10 mouse cellular contexts compared by ENCODE assay signal in the genomic region with DNA sequence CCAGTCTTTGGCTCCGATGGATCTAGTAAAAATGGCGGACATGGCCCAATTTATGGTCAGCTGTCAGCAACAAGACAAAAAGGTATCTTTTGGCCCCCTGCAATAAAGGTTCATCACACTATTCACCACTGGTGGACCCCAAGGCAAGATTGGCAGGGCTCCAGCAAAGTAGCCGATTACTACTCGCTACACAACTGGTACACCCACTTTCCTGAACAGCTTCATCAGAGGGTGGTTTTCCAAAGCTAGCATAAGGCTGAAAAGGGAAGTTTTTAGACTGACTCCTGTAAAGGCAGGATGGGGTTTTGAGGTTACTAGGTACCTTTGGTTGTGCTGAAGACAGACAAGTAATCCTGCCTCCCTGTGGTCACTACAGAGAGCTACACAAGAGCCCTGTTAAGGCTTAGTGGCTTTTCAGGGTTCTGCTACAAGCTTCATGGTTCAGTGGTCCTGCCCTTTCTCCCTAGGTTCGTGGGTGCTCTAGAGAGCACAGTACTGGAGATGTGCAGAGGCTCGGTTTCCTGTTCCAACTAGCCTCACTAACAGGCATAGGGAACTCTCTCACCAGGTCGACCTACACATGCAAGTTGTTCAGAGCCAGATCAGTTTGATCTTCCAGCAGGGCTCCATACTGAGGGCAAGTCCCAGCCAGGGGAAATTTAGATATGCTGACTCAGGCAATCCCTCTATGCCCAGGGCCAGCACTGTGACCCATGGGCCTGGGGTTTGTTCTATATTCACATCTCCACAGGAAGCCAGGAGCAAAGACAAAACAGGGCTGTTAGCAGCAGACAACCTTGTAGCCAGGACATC. TPM values are rescaled to one million over a fixed set of nuclear protein-coding genes. Genes with fewer than 3 reads are reported as not detected.
DNase-seq lines count a peak whose midpoint lies in the region; ATAC-seq and TF ChIP-seq lines count a peak whose summit lies in the region.
"Had no signal": no experiment of that assay in that cellular context is flagged by ENCODE, and none has a peak within 500 bp of the region (broad histone marks: within the 10 kb centered on the region; RNA-seq: fewer than 3 reads in every experiment).

No protein-coding gene starts in this region.

- H3K27me3 ChIP-seq in hindbrain, postnatal 0 days (ENCODE audit: insufficient read depth, low read length) = no peaks in the 10 kb centered on the region
- no peaks in the 10 kb centered on the region for H3K27me3 ChIP-seq in liver, embryonic 15.5 days
- H3K27me3 ChIP-seq: midbrain, embryonic 12.5 days had no signal

- TF ChIP-seq CTCF in hindbrain, postnatal 0 days (IDR thresholded peaks at IDR 0.05; ENCODE audit: low read depth) = peak; percentile 68

- peak; percentile 58 for DNase-seq in embryo, embryonic 10 days (ENCODE audit: low spot score)
- no peak for DNase-seq in embryo, embryonic 9.5 days (ENCODE audit: extremely low spot score)
- DNase-seq in right cerebral cortex, postnatal 10 days (ENCODE audit: low spot score in 2 of 2) = peak; percentile 41 to 56
- no peak for DNase-seq in right cerebral cortex, postnatal 25 days
- DNase-seq in hindbrain, postnatal 0 days (ENCODE audit: low spot score) = peak; percentile 63
- DNase-seq in urinary bladder, postnatal 25 days (ENCODE audit: low spot score) = no peak
- DNase-seq in ovary, postnatal 36 days (ENCODE audit: low spot score) = no peak

- H3K4me1 ChIP-seq in hindbrain, postnatal 0 days (ENCODE audit: insufficient read depth, low read length) = peaks cover 18% of the 10 kb centered on the region
- H3K4me1 ChIP-seq in liver, embryonic 15.5 days (replicated peaks) = peaks cover 74% of the 10 kb centered on the region

- no peak overlapping the region for H3K4me2 ChIP-seq in hindbrain, postnatal 0 days (ENCODE audit: low read depth, low read length)
- peak overlapping the region; percentile 32 for H3K4me2 ChIP-seq in liver, embryonic 15.5 days
- H3K4me2 ChIP-seq: midbrain, embryonic 12.5 days had no signal

- no peak overlapping the region for H3K4me3 ChIP-seq in hindbrain, postnatal 0 days (ENCODE audit: low read length)
- no peak overlapping the region for H3K4me3 ChIP-seq in liver, embryonic 15.5 days (replicated peaks)

- peaks cover 24% of the 10 kb centered on the region for H3K36me3 ChIP-seq in hindbrain, postnatal 0 days (ENCODE audit: insufficient read depth, low read length)
- peaks cover 30% of the 10 kb centered on the region for H3K36me3 ChIP-seq in liver, embryonic 15.5 days (replicated peaks)

- H3K27ac ChIP-seq in hindbrain, postnatal 0 days = no peak overlapping the region
- H3K27ac ChIP-seq in liver, embryonic 15.5 days (replicated peaks) = peak overlapping the region; percentile 74

- WGBS in hindbrain, postnatal 0 days = 78% methylated on average over 7 of the region's 7 CpGs
- WGBS in liver, embryonic 15.5 days (ENCODE audit: insufficient replicate concordance) = 68% methylated on average over 7 of the region's 7 CpGs

- no peak overlapping the region for H3K9ac ChIP-seq in hindbrain, postnatal 0 days (replicated peaks; ENCODE audit: low read length)
- no peak overlapping the region for H3K9ac ChIP-seq in liver, embryonic 15.5 days
- H3K9ac ChIP-seq: midbrain, embryonic 12.5 days had no signal

- no peak for ATAC-seq in hindbrain, postnatal 0 days
- ATAC-seq in liver, embryonic 15.5 days (ENCODE audit: insufficient read depth) = no peak

- no peaks in the 10 kb centered on the region for H3K9me3 ChIP-seq in hindbrain, postnatal 0 days (ENCODE audit: low read length)
- no peaks in the 10 kb centered on the region for H3K9me3 ChIP-seq in liver, embryonic 15.5 days (replicated peaks)
- H3K9me3 ChIP-seq: G1E; midbrain, embryonic 12.5 days had no signal

RNA-seq across cellular contexts. Expression of a gene that starts 4.0 kb away (rescaled TPM):
- 252 and 297 TPM in 2 replicates for total RNA-seq in hindbrain, postnatal 0 days (2014; rRNA removed)
- polyA plus RNA-seq in hindbrain, postnatal 0 days (2015; fragmentation: Nextera tagmentation; extraction: Ambion mirVana) = 403 and 425 TPM in 2 replicates
- 222 and 238 TPM in 2 replicates for polyA plus RNA-seq in liver, embryonic 15.5 days (2015; fragmentation: Nextera tagmentation; extraction: Ambion mirVana)

RNA-seq across cellular contexts. Expression of a gene that starts 4.4 kb away (rescaled TPM):
- total RNA-seq in hindbrain, postnatal 0 days (2014; rRNA removed) = 147 and 174 TPM in 2 replicates
- polyA plus RNA-seq in hindbrain, postnatal 0 days (2015; fragmentation: Nextera tagmentation; extraction: Ambion mirVana) = 222 TPM in 2 replicates
- polyA plus RNA-seq in liver, embryonic 15.5 days (2015; fragmentation: Nextera tagmentation; extraction: Ambion mirVana) = 635 and 803 TPM in 2 replicates

RNA-seq across cellular contexts. Expression of a gene that starts 20.7 kb away (rescaled TPM):
- total RNA-seq in hindbrain, postnatal 0 days (2014; rRNA removed) = 95.2 and 114 TPM in 2 replicates
- 185 and 189 TPM in 2 replicates for polyA plus RNA-seq in hindbrain, postnatal 0 days (2015; fragmentation: Nextera tagmentation; extraction: Ambion mirVana)
- polyA plus RNA-seq in liver, embryonic 15.5 days (2015; fragmentation: Nextera tagmentation; extraction: Ambion mirVana) = 253 and 277 TPM in 2 replicates

RNA-seq across cellular contexts. Expression of a gene that starts 20.8 kb away (rescaled TPM):
- total RNA-seq in hindbrain, postnatal 0 days (2014; rRNA removed) = 38.0 and 39.6 TPM in 2 replicates
- polyA plus RNA-seq in hindbrain, postnatal 0 days (2015; fragmentation: Nextera tagmentation; extraction: Ambion mirVana) = 198 and 200 TPM in 2 replicates
- 76.2 and 79.0 TPM in 2 replicates for polyA plus RNA-seq in liver, embryonic 15.5 days (2015; fragmentation: Nextera tagmentation; extraction: Ambion mirVana)

RNA-seq across cellular contexts. Expression of a gene that starts 26.5 kb away (rescaled TPM):
- not detected in 2 replicates for total RNA-seq in hindbrain, postnatal 0 days (2014; rRNA removed)
- polyA plus RNA-seq in hindbrain, postnatal 0 days (2015; fragmentation: Nextera tagmentation; extraction: Ambion mirVana) = not detected in 2 replicates
- 0.36 and 0.38 TPM in 2 replicates for polyA plus RNA-seq in liver, embryonic 15.5 days (2015; fragmentation: Nextera tagmentation; extraction: Ambion mirVana)
- total RNA-seq: G1E had no signal
- polyA plus RNA-seq: G1E; midbrain, embryonic 12.5 days had no signal

Comparison
In these comparisons a context has a peak if more than half of its experiments do, and no peak if none do; other contexts are left out.
1. DNase-seq: peak in embryo, embryonic 10 days (single experiment), right cerebral cortex, postnatal 10 days (2 of 2) and hindbrain, postnatal 0 days (single experiment); none in embryo, embryonic 9.5 days (single experiment), right cerebral cortex, postnatal 25 days (single experiment), urinary bladder, postnatal 25 days (single experiment) and ovary, postnatal 36 days (single experiment).